Mouse (Mus musculus) liver, embryonic 14.5 days (tissue): ENCODE data around the gene Adm2.

ENCODE experiments used
- CTCF ChIP-seq: IDR thresholded peaks from 2 replicates; pipeline ENCODE4 v1.5.1; 2016; ENCODE audit warnings: antibody characterized with exemption, low read depth, control low read depth
- EP300 ChIP-seq: IDR thresholded peaks from 2 replicates; pipeline ENCODE4 v1.6.1; 2016; ENCODE audit warnings: antibody characterized with exemption, low read depth

GRCm38 (mm10) chr15:89334774-89335537 is 12.4 kb downstream of the Adm2 start:
- no peak for TF ChIP-seq CTCF
- no peak for TF ChIP-seq EP300
